Mouse (Mus musculus) MEL (cell line): Measurements from ENCODE around the gene Glod5.

ENCODE experiments used
- E2F4 ChIP-seq: IDR thresholded peaks from 2 replicates; pipeline ENCODE4 v1.6.1; 2011; ENCODE audit warnings: low read depth, low read length, improper control_type of control experiment, borderline replicate concordance
- EP300 ChIP-seq, 2 experiments: IDR thresholded peaks; 2 replicates each; pipeline ENCODE4 v1.6.1; 2011; ENCODE audit warnings: improper control_type of control experiment in 2 of 2, low read length in 2 of 2, low read depth in 1 of 2, mild to moderate bottlenecking in 1 of 2
- GABPA ChIP-seq: IDR thresholded peaks from 2 replicates; pipeline ENCODE4 v1.6.1; 2012; ENCODE audit warnings: low read depth, mild to moderate bottlenecking, inconsistent platforms, low read length, improper control_type of control experiment, moderate library complexity
- GATA1 ChIP-seq: IDR thresholded peaks from 2 replicates; pipeline ENCODE4 v1.6.1; 2011; ENCODE audit warnings: low read depth, low read length, improper control_type of control experiment
- KAT2A ChIP-seq: conservative IDR thresholded peaks from 2 replicates; pipeline ENCODE4 v1.6.1; 2012; ENCODE audit warnings: low read depth, low read length, improper control_type of control experiment, inconsistent platforms
- POLR2A ChIP-seq, 2 experiments: IDR thresholded peaks; 2 replicates each; pipeline ENCODE4 v1.6.1; 2011 to 2012; ENCODE audit warnings: low read length in 2 of 2, mild to moderate bottlenecking in 2 of 2, control low read depth in 1 of 2, improper control_type of control experiment in 1 of 2, low read depth in 1 of 2, moderate library complexity in 1 of 2; ENCODE audit not compliant: control insufficient read depth in 1 of 2, insufficient read depth in 1 of 2, poor library complexity in 1 of 2
- RAD21 ChIP-seq: IDR thresholded peaks from 2 replicates; pipeline ENCODE4 v1.6.1; 2011; ENCODE audit warnings: mild to moderate bottlenecking, low read depth, low read length, improper control_type of control experiment
- SIN3A ChIP-seq: IDR thresholded peaks from 2 replicates; pipeline ENCODE4 v1.6.1; 2012; ENCODE audit warnings: low read length, improper control_type of control experiment, inconsistent platforms

DNA sequence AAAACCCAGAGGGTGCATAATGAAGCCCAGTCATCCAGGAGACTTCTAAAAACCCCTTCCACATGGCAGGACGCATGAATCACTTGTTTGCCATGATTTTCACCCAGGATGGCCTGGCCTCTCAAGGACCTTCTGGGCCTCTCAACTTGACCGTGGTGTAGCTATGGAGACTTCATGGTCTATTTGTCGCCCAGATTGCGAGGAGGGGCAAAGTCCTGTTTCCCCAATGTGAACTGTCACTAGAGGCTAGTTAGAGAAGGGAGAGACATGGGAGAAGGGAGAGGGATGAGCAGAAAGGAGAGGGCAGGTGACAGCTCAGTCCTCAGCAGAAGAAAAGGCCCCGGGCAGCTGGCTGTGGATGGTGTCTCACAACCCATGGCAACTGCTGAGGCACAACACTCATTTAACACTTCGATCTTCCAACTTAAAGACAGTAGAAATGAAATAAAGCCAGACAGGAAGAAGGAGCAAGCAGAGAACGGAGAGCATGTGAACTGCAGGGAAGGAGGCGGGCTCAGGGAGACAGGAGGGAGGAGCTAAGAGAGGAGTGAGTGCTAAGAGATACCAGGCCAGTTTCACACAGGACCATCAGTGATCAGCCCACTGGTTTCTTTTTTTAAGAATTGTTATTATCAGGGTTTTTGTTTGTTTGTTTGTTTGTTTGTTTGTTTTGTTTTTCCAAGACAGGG lies 25.8 kb downstream of the Glod5 start:
- 0 out of 4 replicates have a peak, but pooled peaks of 1 of the 2 experiments have one; percentile 52 for TF ChIP-seq POLR2A (IDR thresholded peaks at IDR 0.05; ENCODE audit: control insufficient read depth in 1 of 2, insufficient read depth in 1 of 2, low read depth in 1 of 2, low read length in 2 of 2, poor library complexity in 1 of 2)
- no peak for TF ChIP-seq EP300 (IDR thresholded peaks at IDR 0.05; ENCODE audit: low read depth in 1 of 2, low read length in 2 of 2)
- TF ChIP-seq KAT2A: no peak
- TF ChIP-seq GATA1: no peak
- TF ChIP-seq RAD21: no peak
- no peak for TF ChIP-seq GABPA
- TF ChIP-seq E2F4: no peak
- TF ChIP-seq SIN3A: no peak
